Mouse (Mus musculus) limb, embryonic 13.5 days (tissue): ENCODE results near the gene Jmy. TPM values are rescaled to one million over a fixed set of nuclear protein-coding genes. Genes with fewer than 3 reads are reported as not detected.

Experiments
- ATAC-seq: fragments of 200-750 bp; cut with Nextera tagmentation; 2 replicates; pipeline ENCODE4 v1.8.0; 2017; ENCODE audit warnings: low read depth, moderate number of reproducible peaks, moderate TSS enrichment; ENCODE audit not compliant: low FRiP score
- H3K27ac ChIP-seq: fragments of 300-500 bp; sonication (generic); 2 replicates; pipeline ENCODE4 v1.5.1; 2015; ENCODE audit warnings: inconsistent platforms, mild to moderate bottlenecking, moderate library complexity
- H3K27me3 ChIP-seq: fragments of 300-500 bp; sonication (generic); 2 replicates; pipeline ENCODE4 v1.6.1; 2015; ENCODE audit warnings: mild to moderate bottlenecking, inconsistent platforms
- H3K36me3 ChIP-seq: fragments of 300-500 bp; sonication (generic); 2 replicates; pipeline ENCODE4 v1.6.1; 2015; ENCODE audit warnings: inconsistent platforms, mild to moderate bottlenecking, moderate library complexity
- H3K4me1 ChIP-seq: fragments of 300-500 bp; sonication (generic); 2 replicates; pipeline ENCODE4 v1.6.1; 2015; ENCODE audit warnings: inconsistent platforms
- H3K4me2 ChIP-seq: fragments of 300-500 bp; sonication (generic); replicated peaks from 2 replicates; pipeline ENCODE4 v1.6.1; 2015; ENCODE audit warnings: inconsistent platforms, mild to moderate bottlenecking, moderate library complexity
- H3K4me3 ChIP-seq: fragments of 300-500 bp; sonication (generic); 2 replicates; pipeline ENCODE4 v1.5.1; 2015; ENCODE audit warnings: moderate library complexity, mild to moderate bottlenecking, inconsistent platforms
- H3K9ac ChIP-seq: fragments of 300-500 bp; sonication (generic); 2 replicates; pipeline ENCODE4 v1.6.1; 2015; ENCODE audit warnings: mild to moderate bottlenecking, inconsistent platforms
- H3K9me3 ChIP-seq: fragments of 300-500 bp; sonication (generic); 2 replicates; pipeline ENCODE4 v1.6.1; 2016; ENCODE audit warnings: inconsistent platforms
- WGBS: fragments of 180-500 bp; shearing (Covaris S2); methylation state at CpG from one replicate; pipeline ENCODE4 v1.1.7; 2015; 5-methylcytosine and 5-hydroxymethylcytosine counted together
- polyA plus RNA-seq: library from polyadenylated mRNA; unstranded; fragments of >200 nt; fragmentation: Nextera tagmentation; extraction: Ambion mirVana; gene quantifications from 2 replicates; pipeline ENCODE4 v1.2.1, GENCODE M21; 2015

Jmy gene
- polyA plus RNA-seq, 1 experiment from 2014 or later: 4.1 TPM

DNA sequence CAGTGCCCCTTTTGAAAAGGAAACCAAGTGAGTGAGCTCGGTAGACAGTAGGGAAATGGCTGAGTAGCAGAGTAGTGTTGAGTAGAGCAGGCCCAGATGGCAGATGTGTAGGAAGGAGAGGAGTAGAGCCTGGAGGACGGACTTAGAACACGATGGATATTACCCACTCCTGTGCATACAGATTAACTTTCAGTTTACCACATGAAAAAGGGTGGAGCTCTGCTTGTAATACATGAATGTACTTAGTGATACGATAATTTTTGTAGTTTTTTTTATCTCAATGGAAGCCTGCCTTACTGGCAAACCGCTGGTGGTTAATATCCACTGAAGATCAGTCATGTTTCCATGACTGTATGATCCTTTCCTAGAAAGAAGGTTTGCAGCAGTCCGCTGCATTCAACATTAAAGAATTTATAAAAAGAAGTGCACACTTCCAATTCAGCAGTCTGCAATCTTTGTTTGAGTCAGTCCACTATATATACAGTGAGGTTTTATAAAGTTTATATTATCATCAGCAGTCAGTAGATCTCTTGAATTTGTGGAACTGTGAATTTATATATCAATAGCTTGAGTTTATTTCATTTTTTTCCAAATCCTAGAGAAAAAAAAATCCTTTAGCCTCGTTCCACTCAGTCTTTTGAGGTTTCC, 110.9 kb downstream of the Jmy start:
- no peak for ATAC-seq
- peaks cover 8% of the 10 kb centered on the region; the same call in 1 of the 2 replicates for H3K4me1 ChIP-seq

DNA sequence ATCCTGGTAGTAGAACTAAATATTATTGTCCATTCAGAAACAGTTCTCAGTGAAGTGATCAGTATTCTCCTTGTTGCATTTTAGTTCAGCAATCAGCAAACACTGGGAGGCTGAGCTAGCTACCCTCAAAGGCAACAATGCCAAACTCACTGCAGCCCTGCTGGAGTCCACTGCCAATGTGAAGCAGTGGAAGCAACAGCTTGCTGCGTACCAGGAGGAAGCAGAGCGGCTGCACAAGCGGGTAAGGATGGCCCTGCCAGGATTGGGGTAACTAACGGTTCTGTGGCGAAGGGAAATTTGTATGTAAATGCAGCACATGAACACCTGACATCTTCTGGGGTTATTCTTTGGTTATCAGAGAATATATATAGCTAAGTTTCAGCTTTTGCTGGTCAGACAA, 112.2 kb downstream of the Jmy start:
- H3K27ac ChIP-seq: no peak overlapping the region
- H3K9ac ChIP-seq: no peak overlapping the region
- peaks cover 6% of the 10 kb centered on the region; the same call in 1 of the 2 replicates for H3K36me3 ChIP-seq
- H3K4me1 ChIP-seq: peaks cover 8% of the 10 kb centered on the region; the same call in 1 of the 2 replicates
- 88% methylated on average over 5 of the region's 5 CpGs for WGBS
- no peaks in the 10 kb centered on the region for H3K9me3 ChIP-seq
- no peaks in the 10 kb centered on the region for H3K27me3 ChIP-seq
- H3K4me2 ChIP-seq: no peak overlapping the region
- H3K4me3 ChIP-seq: no peak overlapping the region
- no peak for ATAC-seq

More for the DNA sequence above, 110.9 kb downstream of the Jmy start:
- Histone ChIP-seq H3K27ac (peak overlapping the region; percentile 65), H3K4me2 (no peak overlapping the region), H3K27me3 (no peaks in the 10 kb centered on the region), H3K36me3 (peaks cover 8% of the 10 kb centered on the region), H3K9me3 (no peaks in the 10 kb centered on the region), H3K9ac (no peak overlapping the region), H3K4me3 (no peak overlapping the region)
- WGBS: 53% methylated on average over 7 of the region's 7 CpGs

DNA sequence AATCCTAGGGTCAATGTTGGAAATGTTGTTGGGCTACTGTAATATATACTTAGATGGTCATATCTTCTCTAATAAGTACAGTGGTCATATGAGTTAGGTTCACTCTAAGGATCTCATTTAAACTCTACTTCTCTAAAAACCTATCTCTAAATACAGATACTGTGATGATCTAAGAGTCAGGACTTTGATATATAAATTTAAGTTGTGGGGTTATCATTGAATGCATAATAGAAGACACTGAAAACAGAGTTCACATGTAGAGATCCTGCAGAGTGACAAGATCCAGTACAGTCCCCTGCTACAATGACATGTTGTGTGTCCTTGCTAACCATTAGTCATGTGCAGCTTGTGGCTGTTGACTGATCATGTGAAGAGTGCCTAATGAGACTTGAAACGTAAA, 114.5 kb downstream of the Jmy start:
- 27% methylated on average over 1 of the region's 1 CpGs for WGBS
- Histone ChIP-seq H3K27me3 (no peaks in the 10 kb centered on the region), H3K9me3 (no peaks in the 10 kb centered on the region), H3K36me3 (no peaks in the 10 kb centered on the region), H3K4me2 (no peak overlapping the region), H3K9ac (no peak overlapping the region), H3K4me3 (no peak overlapping the region), H3K27ac (no peak overlapping the region), H3K4me1 (peaks cover 8% of the 10 kb centered on the region; the same call in 1 of the 2 replicates)
- ATAC-seq: no peak

DNA sequence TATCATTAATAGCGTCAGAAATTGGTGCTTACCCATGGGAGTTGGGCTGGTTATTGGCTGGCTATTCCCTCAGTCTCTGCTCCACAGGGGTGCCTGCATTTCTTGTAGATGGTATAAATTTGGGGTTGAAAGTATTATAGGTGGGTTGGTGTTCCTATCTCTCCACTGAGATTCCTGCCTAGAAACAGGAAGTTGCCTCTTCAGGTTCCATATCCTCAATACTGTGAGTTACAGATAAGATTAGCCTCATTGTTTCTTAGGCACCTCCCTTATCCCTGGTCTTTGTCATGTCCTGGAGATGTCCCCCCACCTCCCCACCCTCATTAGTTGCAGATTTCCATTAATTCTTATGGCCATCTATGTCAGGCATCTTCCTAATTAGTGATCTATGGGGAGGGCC, 115.1 kb downstream of the Jmy start:
- no peak overlapping the region for H3K27ac ChIP-seq
- H3K27me3 ChIP-seq: no peaks in the 10 kb centered on the region
- no peak overlapping the region for H3K4me2 ChIP-seq
- H3K4me3 ChIP-seq: no peak overlapping the region
- H3K9ac ChIP-seq: no peak overlapping the region
- no peak for ATAC-seq
- no peaks in the 10 kb centered on the region for H3K9me3 ChIP-seq
- 83% methylated on average over 1 of the region's 1 CpGs for WGBS
- peaks cover 8% of the 10 kb centered on the region; the same call in 1 of the 2 replicates for H3K4me1 ChIP-seq
- H3K36me3 ChIP-seq: no peaks in the 10 kb centered on the region

DNA sequence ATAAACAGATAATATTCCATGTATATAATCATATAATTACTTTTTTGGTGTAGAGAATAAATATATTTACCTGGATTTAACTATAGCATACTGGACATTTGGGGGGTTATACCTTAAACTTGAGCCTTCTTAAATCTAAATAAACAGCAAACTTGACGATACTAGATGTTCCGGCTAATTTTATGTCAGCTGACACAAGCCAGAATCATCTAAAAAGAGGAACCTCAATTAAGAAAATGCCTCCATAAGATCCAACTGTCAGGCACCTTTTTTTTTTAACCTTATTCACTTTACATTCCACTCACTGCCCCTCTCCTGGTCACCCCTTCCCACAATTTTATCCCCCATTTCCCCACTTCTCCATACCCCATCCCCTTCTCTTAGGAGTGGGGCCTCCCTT, 116.0 kb downstream of the Jmy start:
- H3K4me3 ChIP-seq: no peak overlapping the region
- no peaks in the 10 kb centered on the region for H3K36me3 ChIP-seq
- 83% methylated on average over 2 of the region's 2 CpGs for WGBS
- H3K9ac ChIP-seq: no peak overlapping the region
- no peak for ATAC-seq
- H3K4me2 ChIP-seq: no peak overlapping the region
- no peak overlapping the region for H3K27ac ChIP-seq
- H3K4me1 ChIP-seq: peaks cover 2% of the 10 kb centered on the region; the same call in 1 of the 2 replicates
- H3K27me3 ChIP-seq: no peaks in the 10 kb centered on the region
- H3K9me3 ChIP-seq: no peaks in the 10 kb centered on the region

DNA sequence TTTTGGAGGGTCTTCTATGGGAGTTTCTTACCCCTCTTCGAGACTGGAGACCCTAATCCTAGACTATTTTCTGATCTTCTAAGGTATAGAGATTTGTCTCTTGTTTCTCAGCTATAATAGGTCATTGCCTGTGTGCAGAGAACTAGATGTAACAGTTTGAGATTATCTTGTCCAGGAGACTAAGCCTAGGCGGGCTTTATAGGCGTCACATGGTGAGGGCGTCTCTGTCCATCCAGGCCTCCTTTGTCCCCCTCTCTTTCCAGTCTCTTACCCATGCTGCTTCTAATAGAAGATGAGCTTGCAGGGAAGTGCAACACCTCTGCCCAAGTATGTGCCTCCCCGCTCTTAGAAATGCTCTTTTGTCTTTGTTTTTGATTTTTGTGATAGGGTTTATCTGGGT, 116.5 kb downstream of the Jmy start:
- Histone ChIP-seq H3K9ac (no peak overlapping the region), H3K4me3 (no peak overlapping the region), H3K4me2 (no peak overlapping the region), H3K36me3 (no peaks in the 10 kb centered on the region), H3K27me3 (no peaks in the 10 kb centered on the region), H3K4me1 (no peaks in the 10 kb centered on the region), H3K9me3 (no peaks in the 10 kb centered on the region), H3K27ac (no peak overlapping the region)
- WGBS: 93% methylated on average over 5 of the region's 5 CpGs
- ATAC-seq: no peak

DNA sequence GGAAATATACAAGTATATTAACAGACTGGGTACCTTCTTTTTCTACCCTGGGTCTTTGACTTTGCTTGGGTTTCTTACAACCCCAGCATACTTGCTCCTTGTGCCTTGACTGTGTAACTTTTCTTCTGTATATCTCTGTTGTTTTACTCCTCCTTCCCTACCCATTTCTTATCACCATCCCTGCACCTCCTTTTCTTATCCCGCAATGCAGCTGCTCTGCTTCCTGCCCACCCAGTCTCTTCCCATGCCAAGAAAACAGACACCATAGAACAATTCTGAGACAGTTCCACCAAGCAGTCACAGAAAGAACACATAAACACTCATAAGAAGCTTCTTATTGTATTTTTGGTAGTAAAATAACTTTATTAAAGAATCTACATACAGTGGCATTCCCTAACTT, 118.3 kb downstream of the Jmy start:
- no peak for ATAC-seq
- H3K27ac ChIP-seq: no peak overlapping the region
- H3K9ac ChIP-seq: no peak overlapping the region
- no peaks in the 10 kb centered on the region for H3K4me1 ChIP-seq
- no peaks in the 10 kb centered on the region for H3K36me3 ChIP-seq
- no peaks in the 10 kb centered on the region for H3K27me3 ChIP-seq
- H3K4me3 ChIP-seq: no peak overlapping the region
- no peak overlapping the region for H3K4me2 ChIP-seq
- no peaks in the 10 kb centered on the region for H3K9me3 ChIP-seq
- 89% methylated on average over 1 of the region's 1 CpGs for WGBS

DNA sequence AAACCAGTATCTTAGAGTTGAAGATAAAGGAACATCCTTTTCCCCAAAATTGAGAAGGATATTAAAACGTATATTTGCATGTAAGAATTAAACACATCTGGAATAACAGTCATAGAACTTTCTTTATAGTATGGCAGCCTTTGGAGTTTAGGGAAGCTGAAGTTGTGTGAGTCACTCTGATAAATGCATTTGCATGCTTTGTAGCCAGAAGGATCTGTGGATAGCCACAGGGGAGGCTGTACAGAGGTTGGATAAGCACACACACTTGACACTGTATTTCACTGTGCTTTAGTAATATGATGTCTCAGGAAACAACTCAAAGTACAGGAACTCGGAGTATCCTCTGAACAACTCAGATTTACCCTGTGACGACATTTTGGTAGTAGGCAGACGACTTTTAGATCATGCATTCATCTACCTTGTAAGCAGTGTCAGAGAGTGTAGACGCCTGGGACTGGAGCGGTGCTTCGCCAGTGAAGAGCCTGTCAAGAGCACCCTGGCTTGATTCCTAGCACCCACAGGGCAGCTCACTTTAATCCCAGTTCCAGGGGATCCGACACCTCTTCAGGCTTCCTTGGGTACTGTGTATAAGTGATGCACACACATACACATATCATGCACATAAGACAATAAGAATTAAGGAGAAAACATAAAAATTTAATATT, 119.1 kb downstream of the Jmy start:
- Histone ChIP-seq H3K27ac (no peak overlapping the region), H3K9me3 (no peaks in the 10 kb centered on the region), H3K36me3 (no peaks in the 10 kb centered on the region), H3K9ac (no peak overlapping the region), H3K4me1 (no peaks in the 10 kb centered on the region), H3K27me3 (no peaks in the 10 kb centered on the region), H3K4me3 (no peak overlapping the region), H3K4me2 (no peak overlapping the region)
- WGBS: 87% methylated on average over 8 of the region's 8 CpGs
- ATAC-seq: no peak

Other genes with a start within 250 kb of the Jmy start
- gene Homer1, start 200.2 kb downstream of the Jmy start, polyA plus RNA-seq: 5.9 and 6.3 TPM in 2 replicates
- not detected in 2 replicates for gene Bhmt, start 138.2 kb upstream of the Jmy start, polyA plus RNA-seq
- gene Bhmt2, start 174.5 kb upstream of the Jmy start, polyA plus RNA-seq: 0.08 and 0.22 TPM in 2 replicates
- not detected in 2 replicates for gene Dmgdh, start 174.6 kb upstream of the Jmy start, polyA plus RNA-seq